In the genomic region with DNA sequence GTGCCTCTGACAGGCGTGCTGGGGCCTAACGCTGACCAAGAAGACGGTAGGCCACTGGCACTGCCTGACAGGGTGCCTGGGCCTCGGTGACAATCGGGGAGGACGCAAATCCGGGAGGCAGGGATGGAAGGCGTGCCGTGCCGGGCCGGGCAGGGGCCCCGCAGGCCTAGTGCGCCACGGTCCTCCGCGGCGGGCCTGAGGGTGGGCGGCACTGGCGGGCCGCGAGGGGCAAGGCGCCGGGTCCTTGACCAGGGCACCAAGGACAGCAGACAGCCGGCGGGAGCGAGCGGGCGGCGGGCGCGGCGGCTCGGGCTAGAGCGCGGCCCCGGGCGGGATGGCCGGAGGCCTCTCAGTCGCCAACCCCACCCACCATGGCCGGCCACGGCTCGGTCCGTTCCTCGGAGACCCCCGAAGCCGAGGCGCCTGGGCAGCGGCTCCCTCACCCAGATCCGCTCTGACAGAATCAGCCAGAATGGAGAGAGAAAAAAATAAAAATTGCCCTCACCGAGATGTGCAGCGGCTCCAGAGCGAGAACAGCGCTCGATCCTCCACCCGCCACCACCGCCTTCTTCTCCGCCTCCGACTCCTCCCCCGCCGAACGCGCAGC, we compare ENCODE assay signal across 8 mouse cellular contexts. TPM values are rescaled to one million over a fixed set of nuclear protein-coding genes. Genes with fewer than 3 reads are reported as not detected.
DNase-seq lines count a peak whose midpoint lies in the region; ATAC-seq lines count a peak whose summit lies in the region.

No protein-coding gene starts in this region.

- H3K4me1 ChIP-seq in heart, embryonic 14.5 days (ENCODE audit: control insufficient read depth in 2 of 2, insufficient read depth in 2 of 2, low read length in 2 of 2), result peaks cover 0 to 16% of the 10 kb centered on the region in 2 experiments; a peak in 2 of 4 replicates
- H3K4me1 ChIP-seq in embryonic facial prominence, embryonic 10.5 days, result peaks cover 11% of the 10 kb centered on the region
- no peaks in the 10 kb centered on the region for H3K4me1 ChIP-seq in intestine, embryonic 15.5 days (replicated peaks)
- peaks cover 19% of the 10 kb centered on the region for H3K4me1 ChIP-seq in midbrain, embryonic 15.5 days

- H3K36me3 ChIP-seq in heart, embryonic 14.5 days (ENCODE audit: control insufficient read depth, insufficient read depth, low read length), result peaks cover 11% of the 10 kb centered on the region; the same call in 1 of the 2 replicates
- H3K36me3 ChIP-seq in embryonic facial prominence, embryonic 10.5 days (replicated peaks), result peaks cover 7% of the 10 kb centered on the region
- H3K36me3 ChIP-seq in intestine, embryonic 15.5 days, result no peaks in the 10 kb centered on the region
- H3K36me3 ChIP-seq in midbrain, embryonic 15.5 days (replicated peaks), result no peaks in the 10 kb centered on the region

- H3K4me2 ChIP-seq in heart, embryonic 14.5 days (ENCODE audit: low read length), result peak overlapping the region; percentile 66
- H3K4me2 ChIP-seq in intestine, embryonic 15.5 days (replicated peaks), result peak overlapping the region; percentile 56
- peak overlapping the region; percentile 50 for H3K4me2 ChIP-seq in midbrain, embryonic 15.5 days

- peak; percentile 46 for ATAC-seq in heart, embryonic 14.5 days (ENCODE audit: insufficient number of reproducible peaks, insufficient read depth, low FRiP score, low read depth)
- peak; percentile 0 for ATAC-seq in CD4-positive, CD25-positive, alpha-beta regulatory T cell, adult 4 months
- ATAC-seq in intestine, embryonic 15.5 days, result peak; percentile 76
- peak; percentile 66 for ATAC-seq in midbrain, embryonic 15.5 days (replicated peaks)

- no peak for DNase-seq in heart, postnatal 14 days
- DNase-seq in embryonic facial prominence, embryonic 10.5 days (ENCODE audit: low spot score), result no peak
- no peak for DNase-seq in urinary bladder, adult 2 months (ENCODE audit: low spot score)
- DNase-seq in embryo, embryonic 9.5 days (ENCODE audit: extremely low spot score), result no peak

- H3K9ac ChIP-seq in heart, embryonic 14.5 days (ENCODE audit: low read length), result peak overlapping the region; percentile 96
- H3K9ac ChIP-seq in intestine, embryonic 15.5 days, result peak overlapping the region; percentile 99
- H3K9ac ChIP-seq in midbrain, embryonic 15.5 days, result peak overlapping the region; percentile 100

- peak overlapping the region; percentile 88 to 97 for H3K4me3 ChIP-seq in heart, embryonic 14.5 days (ENCODE audit: control insufficient read depth in 1 of 2, insufficient read depth in 1 of 2, low read depth in 1 of 2, low read length in 2 of 2)
- peak overlapping the region; percentile 93 for H3K4me3 ChIP-seq in embryonic facial prominence, embryonic 10.5 days
- peak overlapping the region; percentile 100 for H3K4me3 ChIP-seq in intestine, embryonic 15.5 days (replicated peaks)
- H3K4me3 ChIP-seq in midbrain, embryonic 15.5 days, result peak overlapping the region; percentile 78

- under 1% methylated on average over 61 of the region's 62 CpGs for WGBS in heart, embryonic 14.5 days
- under 1% methylated on average over 62 of the region's 62 CpGs for WGBS in embryonic facial prominence, embryonic 10.5 days
- under 1% methylated on average over 50 of the region's 62 CpGs for WGBS in intestine, embryonic 15.5 days
- WGBS in midbrain, embryonic 15.5 days, result under 1% methylated on average over 62 of the region's 62 CpGs

- intact Hi-C loops in heart, postnatal 14 days (cut with DNase I), result loop anchor here (5.0 to 10.0 kb wide), 2 partner anchors 273 to 469 kb away; a partner anchor contains a TSS

- H3K27me3 ChIP-seq in heart, embryonic 14.5 days (ENCODE audit: control insufficient read depth, insufficient read depth, low read length), result no peaks in the 10 kb centered on the region
- no peaks in the 10 kb centered on the region for H3K27me3 ChIP-seq in embryonic facial prominence, embryonic 10.5 days (replicated peaks; ENCODE audit: low read depth, poor library complexity, severe bottlenecking)
- H3K27me3 ChIP-seq in intestine, embryonic 15.5 days (replicated peaks), result no peaks in the 10 kb centered on the region
- H3K27me3 ChIP-seq in midbrain, embryonic 15.5 days (replicated peaks), result no peaks in the 10 kb centered on the region

- H3K27ac ChIP-seq in heart, embryonic 14.5 days (replicated peaks in 1 of 2; ENCODE audit: control insufficient read depth in 1 of 2, insufficient read depth in 1 of 2, low read depth in 2 of 2, low read length in 2 of 2), result peak overlapping the region; percentile 96 to 99
- peak overlapping the region; percentile 94 for H3K27ac ChIP-seq in embryonic facial prominence, embryonic 10.5 days (replicated peaks)
- H3K27ac ChIP-seq in intestine, embryonic 15.5 days, result peak overlapping the region; percentile 98
- H3K27ac ChIP-seq in midbrain, embryonic 15.5 days, result peak overlapping the region; percentile 99

- no peaks in the 10 kb centered on the region for H3K9me3 ChIP-seq in heart, embryonic 14.5 days (ENCODE audit: control insufficient read depth, low read length)
- H3K9me3 ChIP-seq in embryonic facial prominence, embryonic 10.5 days, result no peaks in the 10 kb centered on the region
- no peaks in the 10 kb centered on the region for H3K9me3 ChIP-seq in intestine, embryonic 15.5 days
- no peaks in the 10 kb centered on the region for H3K9me3 ChIP-seq in midbrain, embryonic 15.5 days

RNA-seq across cellular contexts. Expression of a gene that starts 0.3 kb away (rescaled TPM):
- polyA plus RNA-seq in heart, embryonic 14.5 days (2014; fragmentation: Nextera tagmentation; extraction: Ambion mirVana), result 87.6 and 87.8 TPM in 2 replicates
- 100 to 1,000 TPM; 110 to 118 TPM for total RNA-seq in heart, postnatal 14 days (2021)
- 10 to 100 TPM; 36.1 to 44.5 TPM for polyA plus RNA-seq in CD4-positive, CD25-positive, alpha-beta regulatory T cell, adult 4 months (2017; shearing (Covaris generic))
- polyA plus RNA-seq in embryonic facial prominence, embryonic 10.5 days (2016; fragmentation: Nextera tagmentation; extraction: Ambion mirVana), result 54.8 and 56.8 TPM in 2 replicates
- polyA plus RNA-seq in intestine, embryonic 15.5 days (2015; fragmentation: Nextera tagmentation; extraction: Ambion mirVana), result 54.3 and 58.6 TPM in 2 replicates
- 175 and 186 TPM in 2 replicates for polyA plus RNA-seq in midbrain, embryonic 15.5 days (2015; fragmentation: Nextera tagmentation; extraction: Ambion mirVana)
- 54.5 and 77.3 TPM in 2 replicates for polyA plus RNA-seq in urinary bladder, adult 2 months (2012; rRNA removed)

Comparison
In these comparisons a context has a peak if more than half of its experiments do, and no peak if none do; other contexts are left out.
1. ATAC-seq: peak in every context shown above with its lines; median percentile 76 in intestine, embryonic 15.5 days; 66 in midbrain, embryonic 15.5 days; 46 in heart, embryonic 14.5 days; 0 in CD4-positive, CD25-positive, alpha-beta regulatory T cell, adult 4 months.